Mouse (Mus musculus) hindbrain, embryonic 15.5 days (tissue): Measurements from ENCODE around the gene Mcat. TPM values are rescaled to one million over a fixed set of nuclear protein-coding genes. Genes with fewer than 3 reads are reported as not detected.

Experiments used
- ATAC-seq: fragments of 200-750 bp; cut with Nextera tagmentation; 2 replicates; pipeline ENCODE4 v1.8.0; 2017; ENCODE audit warnings: low read depth, moderate number of reproducible peaks, moderate TSS enrichment; ENCODE audit not compliant: low FRiP score
- H3K27ac ChIP-seq: fragments of 300-500 bp; sonication (generic); replicated peaks from 2 replicates; pipeline ENCODE4 v1.5.1; 2015; ENCODE audit warnings: mild to moderate bottlenecking, inconsistent platforms
- H3K27me3 ChIP-seq: fragments of 300-500 bp; sonication (generic); 2 replicates; pipeline ENCODE4 v1.6.1; 2015; ENCODE audit warnings: control low read depth, inconsistent platforms
- H3K36me3 ChIP-seq: fragments of 300-500 bp; sonication (generic); 2 replicates; pipeline ENCODE4 v1.6.1; 2015; ENCODE audit warnings: control low read depth, inconsistent platforms
- H3K4me1 ChIP-seq: fragments of 300-500 bp; sonication (generic); replicated peaks from 2 replicates; pipeline ENCODE4 v1.6.1; 2015; ENCODE audit warnings: control low read depth, inconsistent platforms
- H3K4me2 ChIP-seq: fragments of 300-500 bp; sonication (generic); 2 replicates; pipeline ENCODE4 v1.6.1; 2015; ENCODE audit warnings: moderate library complexity, mild to moderate bottlenecking, inconsistent platforms
- H3K4me3 ChIP-seq: fragments of 300-500 bp; sonication (generic); 2 replicates; pipeline ENCODE4 v1.5.1; 2015; ENCODE audit warnings: mild to moderate bottlenecking, inconsistent platforms
- H3K9ac ChIP-seq: fragments of 300-500 bp; sonication (generic); 2 replicates; pipeline ENCODE4 v1.6.1; 2015; ENCODE audit warnings: inconsistent platforms
- H3K9me3 ChIP-seq: fragments of 300-500 bp; sonication (generic); 2 replicates; pipeline ENCODE4 v1.6.1; 2016; ENCODE audit warnings: control low read depth, inconsistent platforms
- WGBS: fragments of 180-500 bp; shearing (Covaris S2); methylation state at CpG from one replicate; pipeline ENCODE4 v1.1.7; 2015; 5-methylcytosine and 5-hydroxymethylcytosine counted together
- polyA plus RNA-seq: library from polyadenylated mRNA; unstranded; fragments of >200 nt; fragmentation: Nextera tagmentation; extraction: Ambion mirVana; gene quantifications from 2 replicates; pipeline ENCODE4 v1.2.1, GENCODE M21; 2015

The Mcat gene
- 30.8 and 33.1 TPM in 2 replicates for polyA plus RNA-seq

GRCm38 (mm10) chr15:83563327-83563856, at the start of gene Mcat, which contains the start of gene Tspo:
Gene Mcat, minus strand, starts transcription at chr15:83563787.
Gene Tspo, plus strand, starts transcription at chr15:83563592.
- Histone ChIP-seq H3K4me3 (peak within 1 kb of the TSS; percentile 35), H3K9ac (peak within 1 kb of the TSS; percentile 18), H3K27ac (no peak within 1 kb of the TSS), H3K27me3 (peaks cover 23% of the 10 kb centered on the region), H3K4me1 (peaks cover 19% of the 10 kb centered on the region), H3K9me3 (no peaks in the 10 kb centered on the region), H3K4me2 (peak within 1 kb of the TSS; percentile 67), H3K36me3 (no peaks in the 10 kb centered on the region)
- peak; percentile 54 for ATAC-seq
- 2% methylated on average over 28 of the region's 28 CpGs for WGBS

GRCm38 (mm10) chr15:83607115-83607802, 43.7 kb upstream of the Mcat start:
- Histone ChIP-seq H3K4me1 (no peaks in the 10 kb centered on the region), H3K9ac (no peak overlapping the region), H3K36me3 (no peaks in the 10 kb centered on the region), H3K9me3 (no peaks in the 10 kb centered on the region), H3K4me3 (no peak overlapping the region), H3K27ac (no peak overlapping the region), H3K4me2 (no peak overlapping the region), H3K27me3 (no peaks in the 10 kb centered on the region)
- WGBS: 51% methylated on average over 15 of the region's 15 CpGs
- ATAC-seq: no peak

- Histone ChIP-seq H3K27me3 (no peaks in the 10 kb centered on the region), H3K4me2 (no peak overlapping the region), H3K9me3 (no peaks in the 10 kb centered on the region), H3K27ac (no peak overlapping the region), H3K36me3 (no peaks in the 10 kb centered on the region), H3K9ac (no peak overlapping the region), H3K4me1 (no peaks in the 10 kb centered on the region), H3K4me3 (no peak overlapping the region)
- WGBS: 93% methylated on average over 8 of the region's 8 CpGs
- no peak for ATAC-seq
Observed at GRCm38 (mm10) chr15:83606700-83607099, 43.1 kb upstream of the Mcat start.

GRCm38 (mm10) chr15:83606216-83606615, 42.6 kb upstream of the Mcat start:
- Histone ChIP-seq H3K27me3 (no peaks in the 10 kb centered on the region), H3K4me3 (no peak overlapping the region), H3K4me1 (no peaks in the 10 kb centered on the region), H3K9me3 (no peaks in the 10 kb centered on the region), H3K36me3 (no peaks in the 10 kb centered on the region), H3K4me2 (no peak overlapping the region), H3K9ac (no peak overlapping the region), H3K27ac (no peak overlapping the region)
- ATAC-seq: no peak
- WGBS: 92% methylated on average over 11 of the region's 11 CpGs

- 95% methylated on average over 7 of the region's 7 CpGs for WGBS
- Histone ChIP-seq H3K27ac (no peak overlapping the region), H3K4me3 (no peak overlapping the region), H3K27me3 (no peaks in the 10 kb centered on the region), H3K4me2 (no peak overlapping the region), H3K9me3 (no peaks in the 10 kb centered on the region), H3K36me3 (no peaks in the 10 kb centered on the region), H3K4me1 (no peaks in the 10 kb centered on the region), H3K9ac (no peak overlapping the region)
- no peak for ATAC-seq
Observed at GRCm38 (mm10) chr15:83603426-83603825, 39.8 kb upstream of the Mcat start.

- no peak overlapping the region for H3K9ac ChIP-seq
- H3K4me1 ChIP-seq: no peaks in the 10 kb centered on the region
- no peaks in the 10 kb centered on the region for H3K27me3 ChIP-seq
- no peak for ATAC-seq
- WGBS: 100% methylated on average over 1 of the region's 1 CpGs
- no peaks in the 10 kb centered on the region for H3K36me3 ChIP-seq
- no peak overlapping the region; the same call in 1 of the 2 replicates for H3K27ac ChIP-seq
- no peaks in the 10 kb centered on the region for H3K9me3 ChIP-seq
- no peak overlapping the region for H3K4me3 ChIP-seq
- H3K4me2 ChIP-seq: no peak overlapping the region
Observed at GRCm38 (mm10) chr15:83603046-83603396, 39.4 kb upstream of the Mcat start.

- H3K36me3 ChIP-seq: no peaks in the 10 kb centered on the region
- no peaks in the 10 kb centered on the region for H3K9me3 ChIP-seq
- H3K4me3 ChIP-seq: no peak overlapping the region
- H3K27ac ChIP-seq: no peak overlapping the region; the same call in 1 of the 2 replicates
- no peak overlapping the region for H3K9ac ChIP-seq
- H3K27me3 ChIP-seq: no peaks in the 10 kb centered on the region
- H3K4me1 ChIP-seq: no peaks in the 10 kb centered on the region
- H3K4me2 ChIP-seq: no peak overlapping the region
- WGBS: 86% methylated on average over 13 of the region's 13 CpGs
- no peak for ATAC-seq
Observed at GRCm38 (mm10) chr15:83602372-83603045, 38.9 kb upstream of the Mcat start.

GRCm38 (mm10) chr15:83601185-83601584, 37.6 kb upstream of the Mcat start:
- Histone ChIP-seq H3K27me3 (no peaks in the 10 kb centered on the region), H3K4me3 (no peak overlapping the region), H3K27ac (no peak overlapping the region), H3K9me3 (no peaks in the 10 kb centered on the region), H3K4me1 (no peaks in the 10 kb centered on the region), H3K36me3 (no peaks in the 10 kb centered on the region), H3K4me2 (no peak overlapping the region), H3K9ac (no peak overlapping the region)
- 77% methylated on average over 4 of the region's 4 CpGs for WGBS
- ATAC-seq: no peak

GRCm38 (mm10) chr15:83596833-83597232, 33.2 kb upstream of the Mcat start:
- no peaks in the 10 kb centered on the region for H3K27me3 ChIP-seq
- H3K4me1 ChIP-seq: peaks cover 28% of the 10 kb centered on the region
- no peak overlapping the region for H3K4me2 ChIP-seq
- ATAC-seq: no peak
- no peak overlapping the region for H3K27ac ChIP-seq
- 94% methylated on average over 4 of the region's 4 CpGs for WGBS
- no peaks in the 10 kb centered on the region for H3K36me3 ChIP-seq
- no peak overlapping the region for H3K4me3 ChIP-seq
- H3K9ac ChIP-seq: no peak overlapping the region
- H3K9me3 ChIP-seq: no peaks in the 10 kb centered on the region

GRCm38 (mm10) chr15:83595364-83595711, 31.8 kb upstream of the Mcat start:
- peak overlapping the region; percentile 66 for H3K4me2 ChIP-seq
- WGBS: 39% methylated on average over 7 of the region's 7 CpGs
- H3K27me3 ChIP-seq: no peaks in the 10 kb centered on the region
- H3K36me3 ChIP-seq: no peaks in the 10 kb centered on the region
- peak overlapping the region; percentile 63 for H3K27ac ChIP-seq
- H3K4me3 ChIP-seq: peak overlapping the region; percentile 65
- peaks cover 28% of the 10 kb centered on the region for H3K4me1 ChIP-seq
- no peaks in the 10 kb centered on the region for H3K9me3 ChIP-seq
- peak; percentile 35 for ATAC-seq
- peak overlapping the region; percentile 69 for H3K9ac ChIP-seq

GRCm38 (mm10) chr15:83594513-83595363, 31.2 kb upstream of the Mcat start, which contains the start of gene Ttll12:
Gene Ttll12, minus strand, starts transcription at chr15:83595157.
- H3K9me3 ChIP-seq: no peaks in the 10 kb centered on the region
- peak within 1 kb of the TSS; percentile 65 for H3K4me3 ChIP-seq
- no peaks in the 10 kb centered on the region for H3K36me3 ChIP-seq
- ATAC-seq: peak; percentile 95
- peak within 1 kb of the TSS; percentile 78 for H3K27ac ChIP-seq
- peaks cover 28% of the 10 kb centered on the region for H3K4me1 ChIP-seq
- no peaks in the 10 kb centered on the region for H3K27me3 ChIP-seq
- H3K4me2 ChIP-seq: peak within 1 kb of the TSS; percentile 66
- peak within 1 kb of the TSS; percentile 69 for H3K9ac ChIP-seq
- under 1% methylated on average over 68 of the region's 68 CpGs for WGBS
